Mouse (Mus musculus) urinary bladder, postnatal 36 days (tissue): ENCODE data around the gene Mrps7.
"Not testable (repeated sequence)": the region's sequence is repeated elsewhere in the genome, so short reads cannot be mapped to it uniquely, and the experiment has no call there.

Source experiments
- DNase-seq, 2 experiments: peaks; one replicate each; pipeline ENCODE4 v3.0.0; 2022; ENCODE audit warnings: low spot score in 2 of 2, mixed read lengths in 1 of 2

The Mrps7 gene

DNA sequence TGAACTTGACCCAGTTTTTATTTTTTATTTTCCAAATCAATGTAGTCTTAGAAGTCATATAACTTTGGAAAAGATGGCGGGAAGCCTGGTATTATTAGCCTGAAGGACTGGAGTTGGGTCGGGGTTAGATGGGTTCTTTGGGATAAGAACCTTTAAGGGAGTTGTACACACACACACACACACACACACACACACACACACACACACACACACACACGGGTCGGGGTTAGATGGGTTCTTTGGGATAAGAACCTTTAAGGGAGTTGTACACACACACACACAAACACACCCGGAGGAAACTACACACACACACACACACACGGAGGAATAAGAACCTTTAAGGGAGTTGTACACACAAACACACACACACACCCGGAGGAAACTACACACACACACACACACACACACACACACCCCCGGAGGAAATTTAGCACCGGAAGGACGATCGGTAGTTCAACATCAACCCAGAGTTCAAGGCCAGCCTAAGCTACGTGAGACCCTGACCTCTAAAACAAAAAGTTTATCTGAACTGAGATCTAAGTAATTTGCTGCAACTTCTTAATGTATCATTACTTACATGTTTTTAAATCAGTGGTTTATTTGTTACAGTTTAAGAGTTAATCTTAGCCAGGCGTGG lies 24.9 kb downstream of the Mrps7 start:
- no peak for DNase-seq

DNA sequence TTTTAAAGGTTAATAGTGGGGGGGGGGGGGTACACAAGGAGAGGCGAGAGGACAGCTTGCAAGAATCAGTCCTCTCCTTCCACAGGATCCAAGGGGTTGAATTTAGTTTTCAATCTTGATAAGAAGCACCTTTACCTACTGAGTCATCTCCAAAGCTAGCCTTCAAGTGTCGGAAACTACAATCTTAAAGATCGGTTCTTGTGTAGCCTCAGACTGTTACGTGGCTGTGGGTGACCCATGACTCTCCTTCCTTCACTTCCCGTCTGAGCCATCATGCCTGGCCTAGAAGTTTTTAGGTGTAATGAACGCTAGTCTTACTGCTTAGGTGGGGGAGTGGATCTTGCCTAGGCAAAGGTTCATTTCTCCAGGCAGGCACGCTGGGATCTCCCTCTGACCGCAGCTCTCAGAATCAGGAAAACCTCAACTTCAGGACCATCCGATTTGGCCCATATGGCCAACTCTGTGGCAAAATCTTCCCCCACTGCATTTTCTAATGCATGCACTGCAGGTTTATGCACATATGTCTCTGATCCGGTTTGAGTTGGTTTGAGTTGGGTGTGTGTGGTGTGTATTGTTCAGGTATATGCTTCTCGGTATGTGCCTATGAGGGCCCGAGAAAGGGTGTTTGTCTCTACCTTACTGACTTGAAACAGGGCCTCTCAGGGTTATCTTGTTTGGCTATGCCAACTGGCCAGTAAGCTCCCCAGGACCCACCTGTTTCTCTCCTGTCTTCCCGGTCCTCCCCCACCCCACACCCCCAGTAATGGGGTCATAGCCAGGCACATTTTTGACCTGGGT lies 26.2 kb downstream of the Mrps7 start:
- DNase-seq = no peak

DNA sequence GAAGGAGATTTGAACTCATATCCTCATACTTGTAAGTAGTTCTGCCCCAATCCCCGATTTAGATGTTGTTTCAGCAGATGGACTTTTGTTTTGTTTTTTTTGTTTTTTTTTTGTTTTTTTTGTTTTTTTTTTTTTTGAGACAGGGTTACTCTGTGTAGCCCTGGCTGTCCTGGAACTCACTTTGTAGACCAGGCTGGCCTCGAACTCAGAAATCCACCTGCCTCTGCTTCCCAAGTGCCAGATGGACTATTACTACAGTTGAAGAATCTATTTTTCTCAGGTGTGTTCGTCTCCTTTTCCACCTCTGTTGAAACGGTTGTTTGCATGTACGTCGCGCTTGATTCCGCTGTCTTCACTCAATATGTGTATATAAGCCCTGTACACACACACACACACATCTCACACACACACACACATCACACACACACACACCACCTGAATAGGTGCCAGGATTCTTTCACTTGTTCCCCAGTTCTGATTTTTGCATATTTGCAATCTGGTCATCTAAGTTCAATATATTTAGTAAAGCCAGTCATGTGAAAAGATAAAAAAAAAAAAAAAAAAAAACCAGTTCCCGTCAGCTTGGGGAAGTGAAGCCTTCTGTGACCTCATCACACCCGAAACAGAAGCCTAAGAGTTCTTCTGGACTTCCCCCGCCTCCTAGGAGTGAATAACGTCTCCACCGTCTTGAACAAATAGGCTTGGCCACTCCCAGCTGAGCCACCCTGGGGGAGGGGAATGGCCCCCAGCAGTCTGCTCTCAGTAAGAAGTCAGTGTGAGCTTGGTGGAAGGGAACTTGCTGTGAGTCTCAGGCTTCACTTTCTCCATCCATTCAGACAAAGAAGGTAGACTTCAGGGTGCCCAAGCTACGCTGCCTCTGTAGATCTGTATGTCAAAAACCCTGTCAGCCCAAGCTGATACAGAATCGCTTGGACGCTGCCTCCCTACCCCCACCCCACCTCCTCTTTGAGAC lies 27.1 kb downstream of the Mrps7 start:
- DNase-seq = peak in 1 of 2 experiments; percentile 51

DNA sequence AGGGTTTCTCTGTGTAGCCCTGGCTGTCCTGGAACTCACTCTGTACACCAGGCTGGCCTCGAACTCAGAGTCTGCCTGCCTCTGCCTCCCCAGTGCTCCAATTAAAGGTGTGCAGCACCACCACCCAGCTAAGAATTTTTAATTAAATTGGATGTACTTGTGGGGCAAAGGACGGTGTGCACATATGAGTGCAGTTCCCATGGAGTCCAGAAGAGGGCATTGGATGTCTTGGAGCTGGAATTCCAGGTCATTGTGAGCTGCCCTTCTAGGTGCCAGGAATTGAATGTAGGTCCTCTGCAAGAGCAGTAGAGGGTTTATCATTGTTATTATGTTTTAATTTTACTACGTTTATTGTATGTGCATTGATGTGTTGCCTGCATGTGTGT lies 27.8 kb downstream of the Mrps7 start:
- no peak for DNase-seq

DNA sequence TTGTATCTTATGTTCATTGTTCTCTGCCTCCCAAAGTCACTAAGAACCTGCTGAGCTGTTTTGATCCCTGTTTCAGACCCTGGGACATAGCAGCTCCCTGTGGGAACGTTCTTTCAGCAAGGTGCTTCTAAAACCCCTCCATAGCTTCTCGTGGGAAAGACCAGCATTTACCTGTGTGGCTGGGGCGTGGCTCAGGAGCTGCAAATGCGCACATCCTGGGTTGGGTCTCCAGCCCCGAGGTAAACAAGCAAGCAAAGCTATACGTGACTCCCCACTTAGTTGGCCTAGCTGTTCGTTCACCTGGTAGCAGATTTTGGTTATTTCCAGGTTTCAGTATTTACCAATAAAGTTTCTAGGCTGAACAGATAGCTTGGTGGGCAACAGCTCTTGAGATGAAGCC lies 28.5 kb downstream of the Mrps7 start:
- no peak for DNase-seq

DNA sequence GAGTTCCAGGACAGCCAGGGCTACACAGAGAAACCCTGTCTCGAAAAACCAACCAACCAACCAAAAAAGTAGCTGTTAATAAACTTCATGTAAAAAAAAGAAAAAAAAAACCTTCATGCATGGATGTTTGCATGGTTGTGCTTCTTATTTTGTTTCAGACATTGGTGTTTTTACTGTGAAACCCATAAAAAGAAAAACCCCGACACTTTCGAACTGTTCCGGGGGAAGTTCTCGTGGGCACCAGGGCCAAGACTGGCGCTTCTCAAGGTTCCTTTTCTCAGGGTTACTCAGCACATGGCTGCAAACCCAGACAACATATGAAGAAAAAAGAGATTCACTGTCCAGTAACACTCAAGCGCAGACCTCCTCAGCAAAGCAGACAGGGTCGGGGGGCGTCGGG lies 29.1 kb downstream of the Mrps7 start:
- DNase-seq = no peak

DNA sequence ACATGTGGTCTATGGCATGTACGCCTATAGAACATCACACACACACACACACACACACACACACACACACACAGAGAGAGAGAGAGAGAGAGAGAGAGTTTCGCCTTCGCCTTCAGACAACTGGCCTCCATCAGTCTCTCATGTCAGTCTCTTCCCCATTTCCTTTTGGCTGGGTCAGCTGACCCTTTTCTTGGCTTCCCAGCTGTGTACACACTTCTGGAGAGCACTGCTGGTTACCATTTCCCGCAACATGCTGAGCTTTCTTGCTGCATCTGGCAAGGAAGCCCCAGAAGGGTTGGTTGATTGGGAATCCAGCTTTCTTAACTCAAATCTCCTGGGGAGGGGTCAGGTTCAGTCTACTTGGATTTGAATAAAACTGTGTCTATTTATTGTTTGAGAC lies 30.4 kb downstream of the Mrps7 start:
- DNase-seq = no peak

DNA sequence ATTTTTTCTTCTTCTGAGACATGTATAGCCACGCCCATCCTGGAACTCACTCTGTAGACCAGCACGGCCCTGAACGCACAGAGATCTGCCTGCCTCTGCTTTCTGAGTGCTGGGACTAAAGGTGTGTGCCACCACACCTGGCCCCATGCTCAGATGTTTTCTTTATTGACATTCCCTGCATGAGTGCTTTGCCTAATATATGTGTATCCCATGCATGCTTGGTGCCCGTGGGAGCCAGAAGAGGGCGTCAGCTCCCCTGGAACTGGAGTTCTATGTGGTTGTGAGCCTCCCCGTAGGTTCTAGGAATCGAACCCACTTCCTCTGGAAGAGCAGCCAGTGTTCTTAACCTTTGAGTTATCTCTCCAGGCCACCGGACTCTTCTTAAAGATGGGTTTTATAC lies 31.3 kb downstream of the Mrps7 start:
- DNase-seq = no peak

DNA sequence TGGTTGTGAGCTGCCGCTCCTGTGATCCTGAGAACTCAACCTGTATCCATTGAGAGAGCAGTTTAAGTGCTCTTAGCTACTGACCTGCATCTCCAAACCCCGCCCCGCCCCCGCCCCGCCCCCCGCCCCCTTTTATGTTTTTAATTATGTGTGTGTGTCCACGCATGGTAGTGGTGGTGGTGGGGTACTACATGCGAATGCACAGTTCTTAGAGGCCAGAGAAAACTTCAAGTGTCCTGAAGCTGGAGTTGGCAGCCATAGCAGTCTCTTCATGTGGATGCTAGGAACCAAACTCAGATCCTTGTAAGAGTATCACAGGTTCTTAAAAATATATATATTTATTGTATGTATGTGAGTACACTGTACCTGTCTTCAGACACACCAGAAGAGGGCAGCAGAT lies 31.8 kb downstream of the Mrps7 start:
- no peak for DNase-seq

DNA sequence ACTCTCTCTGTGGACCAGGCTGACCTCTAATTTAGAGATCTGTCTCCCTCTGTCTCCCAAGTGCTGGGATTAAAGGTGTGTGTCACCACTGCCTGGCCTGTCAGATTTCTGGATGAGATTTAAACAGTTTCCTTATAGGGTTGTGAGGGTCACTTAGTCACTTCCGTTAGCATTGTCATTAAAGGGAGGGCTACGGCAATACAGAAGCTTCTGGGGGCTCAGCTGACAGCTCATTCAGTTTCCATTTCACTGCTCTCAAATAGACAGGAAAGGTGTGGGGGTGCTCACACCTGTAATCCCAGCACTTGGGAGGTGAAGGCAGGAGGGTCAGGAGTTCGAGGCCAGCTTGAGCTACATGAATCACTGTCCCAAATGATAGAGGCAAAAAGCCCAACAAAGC lies 33.2 kb downstream of the Mrps7 start:
- no peak for DNase-seq

DNA sequence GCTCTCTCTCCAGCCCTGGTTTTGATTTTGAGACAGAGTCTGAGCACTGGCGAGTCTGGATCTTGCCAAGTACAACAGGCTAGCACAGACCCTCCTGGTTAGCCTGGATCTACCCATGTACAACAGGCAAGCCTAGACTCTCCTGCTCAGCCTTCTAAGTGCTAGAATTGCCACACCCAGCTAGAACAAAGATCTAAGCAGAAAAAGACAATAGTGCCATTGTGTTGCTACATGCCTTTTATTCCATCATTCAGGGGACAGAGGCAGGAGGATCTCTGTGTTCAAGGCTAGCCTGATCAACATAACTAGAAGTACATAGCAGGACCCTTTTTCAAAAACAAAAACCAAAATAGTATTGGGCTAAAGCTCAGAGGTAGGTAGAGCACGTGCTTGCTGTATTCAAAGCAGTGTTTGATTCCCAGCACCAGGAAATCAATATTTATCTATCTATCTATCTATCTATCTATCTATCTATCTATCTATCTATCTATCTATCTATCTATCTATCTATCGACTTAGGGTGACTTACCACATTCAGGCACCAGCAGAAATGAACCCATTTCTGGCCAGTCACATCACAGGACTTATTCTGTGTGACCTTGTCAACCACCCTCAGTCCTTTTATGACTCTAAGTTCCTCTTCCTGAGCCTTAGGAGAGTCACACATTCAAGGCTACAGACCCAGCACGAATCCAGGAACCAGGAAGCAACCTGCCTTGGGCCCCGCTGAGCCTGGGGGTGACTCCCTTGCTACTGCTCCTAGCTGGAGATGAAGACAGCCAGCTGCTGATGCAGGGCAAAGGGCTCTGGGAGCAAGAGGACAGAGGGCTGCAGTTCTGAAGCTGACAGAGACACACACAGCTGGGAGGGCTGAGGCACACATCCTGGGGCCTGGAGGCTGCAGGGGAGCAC lies 35.0 kb downstream of the Mrps7 start:
- DNase-seq = no peak

DNA sequence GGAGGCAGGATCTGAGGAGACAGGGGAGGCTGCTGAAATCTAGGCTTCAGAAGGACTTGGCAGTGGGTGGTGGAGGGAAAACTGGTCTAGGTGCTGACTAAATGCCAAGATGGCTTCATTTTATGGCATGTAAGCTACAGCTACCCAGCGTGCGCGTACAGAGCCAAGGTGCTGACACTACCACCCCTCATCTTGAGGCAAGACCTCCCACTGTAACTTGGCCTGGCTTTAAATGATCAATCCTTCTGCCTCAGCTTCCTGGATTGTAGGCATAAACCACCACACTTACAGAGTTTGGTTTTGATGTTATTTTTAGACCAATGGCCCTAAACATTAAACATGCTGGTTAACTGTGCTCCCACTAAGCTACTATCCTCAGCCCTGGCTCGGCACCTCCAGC lies 35.8 kb downstream of the Mrps7 start:
- no peak for DNase-seq

DNA sequence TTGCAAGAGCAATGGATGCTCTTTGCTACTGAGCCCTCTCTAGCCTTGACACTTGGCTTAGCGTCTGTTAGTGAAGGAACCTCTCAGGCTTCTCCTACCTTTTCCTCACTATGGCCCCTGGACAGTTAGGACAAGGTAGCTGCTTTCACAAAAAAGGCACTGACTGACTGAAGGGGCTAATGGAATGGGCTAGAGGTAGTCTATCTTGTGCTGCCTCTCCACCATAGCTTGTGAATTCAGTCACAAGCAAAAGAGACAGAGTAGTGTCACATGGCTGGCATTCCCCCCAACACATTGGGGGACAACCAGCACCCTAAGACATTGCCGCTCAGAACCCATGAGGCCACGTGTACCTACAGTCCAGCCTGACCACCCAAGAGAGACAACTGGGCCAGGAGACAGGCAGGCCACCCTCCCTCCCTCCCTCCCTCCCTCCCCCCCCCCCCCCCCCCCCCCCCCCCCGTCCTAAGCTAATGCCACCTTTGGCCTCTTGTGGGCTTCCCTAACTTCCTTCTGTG lies 36.6 kb downstream of the Mrps7 start:
- no peak for DNase-seq

DNA sequence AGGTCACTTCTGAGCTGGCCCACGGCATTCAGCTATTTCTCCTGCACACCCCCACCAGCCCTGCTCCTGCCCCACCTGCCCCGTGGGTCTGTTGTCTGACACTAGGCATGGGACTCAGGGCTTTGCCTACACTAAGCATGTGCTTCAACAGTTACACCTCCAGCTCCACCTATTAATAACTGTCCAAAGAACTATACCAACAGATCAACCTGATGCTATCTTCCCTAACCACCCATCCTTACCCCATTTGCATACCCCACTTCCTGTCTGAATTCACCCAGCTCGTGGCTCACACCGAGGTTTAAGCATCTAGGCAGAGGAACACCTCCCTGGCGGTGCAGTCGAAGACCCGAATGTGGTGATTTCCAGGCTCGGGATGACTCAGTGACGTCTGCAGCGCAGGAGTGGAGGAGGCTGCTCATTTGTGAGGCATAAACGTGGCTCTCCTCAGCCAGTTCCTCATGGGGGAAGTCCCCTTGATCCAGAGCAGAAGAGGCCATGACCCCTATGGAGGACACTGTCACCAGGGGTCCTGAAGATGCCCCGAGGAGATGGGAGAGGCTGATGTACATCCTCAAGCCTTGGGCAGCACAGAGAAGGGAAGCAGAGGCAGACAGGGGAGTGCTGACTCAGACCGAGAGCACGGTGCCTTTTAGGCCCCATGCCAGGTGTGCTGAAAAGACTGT lies 37.4 kb downstream of the Mrps7 start:
- DNase-seq = no peak

DNA sequence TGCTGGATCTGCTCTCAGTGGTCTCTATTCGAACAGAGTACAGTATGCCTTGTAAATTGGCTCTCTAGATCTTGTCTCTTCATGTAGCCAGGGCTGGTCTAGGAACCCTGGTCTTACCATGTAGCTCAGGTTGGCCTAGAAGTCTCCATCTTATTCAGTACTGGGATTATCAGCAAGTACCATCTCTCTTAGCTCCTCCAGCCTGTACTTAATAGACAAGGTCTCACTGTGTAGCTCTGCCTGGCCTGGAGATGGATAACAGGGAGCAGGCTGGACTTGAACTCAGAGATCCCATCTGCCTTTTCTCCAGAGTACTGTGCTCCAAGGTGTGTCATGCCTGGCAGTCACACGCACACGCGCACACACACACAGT lies 37.9 kb downstream of the Mrps7 start:
- no peak for DNase-seq

DNA sequence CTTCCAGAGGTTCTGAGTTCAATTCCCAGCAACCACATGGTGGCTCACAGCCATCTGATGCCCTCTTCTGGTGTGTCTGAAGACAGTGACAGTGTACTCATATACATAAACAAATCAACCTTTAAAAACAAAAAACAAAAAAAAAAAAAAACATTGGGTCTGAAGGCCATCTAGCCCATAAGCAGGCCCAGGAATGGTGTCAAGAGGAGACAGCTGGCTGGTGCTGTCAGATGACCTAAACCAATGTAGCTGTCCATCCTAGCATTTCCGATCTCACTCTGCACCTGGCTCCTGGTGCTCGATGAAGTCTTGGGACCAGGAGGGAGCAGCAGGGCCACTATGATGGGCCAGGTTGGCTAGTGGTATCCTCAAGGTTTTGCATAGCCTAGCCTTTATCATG lies 39.0 kb downstream of the Mrps7 start:
- DNase-seq = no peak

DNA sequence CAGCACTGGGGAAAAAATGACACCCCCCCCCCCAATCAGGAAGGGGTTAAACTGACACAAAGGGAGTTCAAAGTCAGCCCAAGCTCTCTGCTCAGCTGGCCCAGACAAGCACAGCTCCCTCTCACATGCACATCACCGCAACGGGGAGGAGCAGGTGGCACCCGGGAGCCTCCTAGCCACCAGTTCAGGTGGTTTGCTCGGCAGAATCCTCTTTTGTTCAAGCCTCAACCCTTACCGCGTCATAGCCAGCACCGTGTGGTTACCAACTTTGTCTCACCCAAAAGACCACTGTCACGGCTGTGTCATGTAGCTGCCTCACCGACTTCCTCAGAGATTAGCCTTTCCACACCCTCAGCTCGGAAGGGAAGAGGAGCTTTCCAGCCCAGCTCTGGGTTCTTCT lies 39.5 kb downstream of the Mrps7 start:
- DNase-seq = no peak

DNA sequence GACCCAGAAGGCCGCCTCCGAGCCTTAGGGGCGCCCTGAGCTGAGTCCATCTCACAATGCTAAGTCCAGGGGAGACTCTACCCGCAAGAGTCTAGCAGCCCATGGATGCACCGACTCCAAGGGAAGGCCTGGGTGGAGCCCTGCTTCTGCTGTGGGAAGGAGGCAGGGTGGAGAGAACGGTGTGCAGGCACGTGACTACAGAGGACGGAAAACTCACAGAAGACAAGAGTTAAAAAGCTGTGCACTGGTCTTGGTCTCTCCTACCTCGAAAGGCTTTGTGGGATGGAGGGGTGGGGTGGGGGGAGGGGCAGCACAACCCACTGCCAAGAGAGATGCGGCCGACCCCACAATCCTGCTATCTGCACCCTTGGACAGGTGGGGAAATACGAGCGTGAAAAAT lies 40.6 kb downstream of the Mrps7 start:
- DNase-seq = no peak

DNA sequence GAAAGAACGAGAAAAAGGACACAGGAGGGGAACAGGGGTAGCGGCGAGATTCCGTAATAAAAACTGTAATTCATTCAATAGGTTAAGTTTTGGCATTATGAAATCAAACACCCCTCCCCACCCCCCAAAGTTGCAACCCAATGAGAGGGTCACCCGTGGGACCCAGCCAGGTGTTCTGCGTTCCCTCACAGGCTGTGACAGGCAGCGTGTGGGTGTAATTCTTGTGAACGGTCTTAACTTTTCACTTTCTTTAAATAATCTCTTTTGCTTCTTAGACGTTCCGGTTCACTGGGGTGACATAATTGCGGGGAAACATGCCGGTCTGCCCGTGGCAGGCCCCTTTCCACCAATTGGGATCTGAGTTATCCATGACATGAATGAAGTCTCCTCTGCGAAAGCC lies 41.8 kb downstream of the Mrps7 start:
- not testable (repeated sequence) for DNase-seq

DNA sequence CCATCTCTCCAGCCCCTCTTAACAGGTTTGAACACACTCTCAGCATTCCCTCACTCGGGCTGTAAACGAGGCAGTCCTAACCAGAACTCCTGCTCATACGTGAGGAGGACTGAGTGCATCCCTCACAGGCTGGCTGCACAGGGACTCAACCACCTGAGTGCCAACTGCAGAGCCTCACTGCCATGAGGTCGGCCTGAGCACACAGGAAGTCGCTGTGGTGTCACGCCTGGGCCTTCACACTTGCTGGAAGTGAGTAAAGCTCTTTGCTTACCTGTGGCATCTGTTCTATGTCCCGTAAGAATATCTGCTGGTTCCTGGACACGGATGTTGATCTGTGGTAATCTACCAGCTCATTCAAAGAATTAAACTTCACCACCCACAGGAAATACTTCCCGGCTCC lies 42.7 kb downstream of the Mrps7 start:
- DNase-seq = no peak

DNA sequence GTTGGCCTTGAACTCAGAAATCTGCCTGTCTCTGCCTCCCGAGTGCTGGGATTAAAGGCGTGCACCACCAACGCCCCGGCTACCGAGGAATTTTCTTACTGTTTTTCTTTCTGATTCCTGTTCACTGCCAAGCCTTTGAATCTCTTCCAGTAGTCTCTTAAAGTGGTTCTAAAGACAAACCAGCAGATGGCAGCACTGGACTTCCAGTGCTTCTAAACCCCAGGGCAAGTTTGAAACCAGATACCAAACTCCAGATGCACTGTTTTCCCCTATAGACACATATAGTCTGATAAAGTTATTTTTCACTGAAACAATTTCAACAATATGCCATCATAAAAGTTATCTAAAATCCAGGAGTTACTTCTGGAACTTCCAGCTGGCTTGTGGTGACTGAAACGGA lies 43.7 kb downstream of the Mrps7 start:
- DNase-seq = peak; percentile 41 to 43
